Mouse (Mus musculus): ENCODE results near the gene Zmiz1. TPM values are rescaled to one million over a fixed set of nuclear protein-coding genes. Genes with fewer than 3 reads are reported as not detected.

The Zmiz1 gene
- polyA plus RNA-seq, 1 experiment from 2014 or later, result 55.5 TPM

DNA sequence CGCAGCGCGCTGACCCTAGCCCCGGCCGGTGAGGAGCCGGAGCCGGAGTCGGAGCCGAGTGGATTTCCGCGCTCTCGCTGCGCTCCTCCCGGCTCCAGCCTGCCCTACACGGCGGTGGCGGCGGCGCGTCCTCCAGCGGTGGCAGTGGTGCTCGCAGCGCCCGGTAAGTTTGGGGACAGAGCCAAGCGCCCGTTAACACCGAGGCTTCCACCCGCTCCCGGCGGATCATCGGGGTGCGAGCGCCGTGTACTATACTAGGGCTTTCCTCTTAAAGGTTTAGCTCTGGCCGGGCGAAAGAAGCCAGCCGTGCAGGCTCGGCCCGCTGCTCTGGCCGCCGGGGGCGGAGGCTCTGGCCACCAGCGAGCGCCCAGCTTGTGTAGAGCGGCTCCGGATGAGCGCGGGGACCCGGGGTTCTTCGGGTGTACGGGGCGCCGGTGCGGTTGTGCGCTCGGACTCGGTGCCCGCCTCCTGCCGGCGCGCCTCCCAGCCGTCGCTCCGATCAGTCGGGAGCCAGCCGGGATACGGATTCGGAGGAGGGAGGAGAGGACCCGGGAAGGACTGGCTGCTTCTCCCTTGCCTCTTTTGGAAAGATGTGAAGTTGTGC lies 511 bp downstream of the Zmiz1 start:
- Histone ChIP-seq H3K36me3 (no peaks in the 10 kb centered on the region), H3K27ac (peak overlapping the region; percentile 97), H3K4me1 (peaks cover 72% of the 10 kb centered on the region), H3K4me3 (peak overlapping the region; percentile 91), H3K9me3 (replicated peaks) (no peaks in the 10 kb centered on the region), H3K27me3 (ENCODE audit: low read depth, poor library complexity, severe bottlenecking) (no peaks in the 10 kb centered on the region)
- DNase-seq (ENCODE audit: low spot score), result no peak
- WGBS, result under 1% methylated on average over 69 of the region's 69 CpGs

DNA sequence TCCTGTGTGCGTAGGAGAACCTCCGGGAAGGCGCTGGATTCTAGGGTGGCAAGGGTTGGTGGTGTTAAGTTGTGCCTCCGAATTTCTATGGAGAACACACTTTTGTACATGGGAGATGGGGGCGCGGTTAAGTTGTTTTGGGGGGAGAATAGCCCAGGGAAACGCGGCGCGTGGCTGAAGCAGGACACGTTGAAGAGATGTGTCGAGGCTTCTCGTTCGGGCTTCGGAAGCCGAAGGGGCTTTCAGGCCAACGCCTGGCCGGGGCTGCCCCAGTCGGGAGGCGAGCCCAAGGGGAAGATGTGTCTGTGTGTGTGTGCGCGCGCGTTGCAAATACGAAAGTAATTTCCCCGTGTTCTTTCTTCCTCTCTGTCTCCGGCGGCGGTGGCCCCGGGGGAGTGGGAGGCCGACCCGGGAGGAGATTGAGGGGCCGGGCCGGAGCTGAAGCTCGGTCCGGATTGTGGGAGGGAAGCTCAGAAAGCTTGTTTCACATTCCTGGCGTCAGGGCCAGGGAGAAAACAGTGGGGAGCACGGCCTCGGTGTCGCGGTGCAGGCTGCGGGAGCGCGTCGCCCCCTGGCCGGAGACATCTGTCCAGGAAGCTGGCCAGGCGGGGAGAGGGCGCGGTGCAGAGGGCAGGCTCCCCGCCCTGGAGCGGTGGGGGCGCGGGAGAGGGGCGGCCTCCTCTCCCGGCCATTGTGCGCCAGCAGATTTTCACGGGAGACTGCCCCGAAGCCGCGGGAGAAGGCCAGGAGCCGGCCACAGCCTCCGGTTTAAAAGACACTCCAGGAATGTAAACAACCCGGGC lies 1.2 kb downstream of the Zmiz1 start:
- WGBS, result under 1% methylated on average over 60 of the region's 63 CpGs
- Histone ChIP-seq H3K27me3 (ENCODE audit: low read depth, poor library complexity, severe bottlenecking) (no peaks in the 10 kb centered on the region), H3K36me3 (no peaks in the 10 kb centered on the region), H3K27ac (peak overlapping the region; percentile 97), H3K4me3 (peak overlapping the region; percentile 91), H3K9me3 (replicated peaks) (no peaks in the 10 kb centered on the region), H3K4me1 (peaks cover 76% of the 10 kb centered on the region)
- DNase-seq (ENCODE audit: low spot score), result peak; percentile 69

DNA sequence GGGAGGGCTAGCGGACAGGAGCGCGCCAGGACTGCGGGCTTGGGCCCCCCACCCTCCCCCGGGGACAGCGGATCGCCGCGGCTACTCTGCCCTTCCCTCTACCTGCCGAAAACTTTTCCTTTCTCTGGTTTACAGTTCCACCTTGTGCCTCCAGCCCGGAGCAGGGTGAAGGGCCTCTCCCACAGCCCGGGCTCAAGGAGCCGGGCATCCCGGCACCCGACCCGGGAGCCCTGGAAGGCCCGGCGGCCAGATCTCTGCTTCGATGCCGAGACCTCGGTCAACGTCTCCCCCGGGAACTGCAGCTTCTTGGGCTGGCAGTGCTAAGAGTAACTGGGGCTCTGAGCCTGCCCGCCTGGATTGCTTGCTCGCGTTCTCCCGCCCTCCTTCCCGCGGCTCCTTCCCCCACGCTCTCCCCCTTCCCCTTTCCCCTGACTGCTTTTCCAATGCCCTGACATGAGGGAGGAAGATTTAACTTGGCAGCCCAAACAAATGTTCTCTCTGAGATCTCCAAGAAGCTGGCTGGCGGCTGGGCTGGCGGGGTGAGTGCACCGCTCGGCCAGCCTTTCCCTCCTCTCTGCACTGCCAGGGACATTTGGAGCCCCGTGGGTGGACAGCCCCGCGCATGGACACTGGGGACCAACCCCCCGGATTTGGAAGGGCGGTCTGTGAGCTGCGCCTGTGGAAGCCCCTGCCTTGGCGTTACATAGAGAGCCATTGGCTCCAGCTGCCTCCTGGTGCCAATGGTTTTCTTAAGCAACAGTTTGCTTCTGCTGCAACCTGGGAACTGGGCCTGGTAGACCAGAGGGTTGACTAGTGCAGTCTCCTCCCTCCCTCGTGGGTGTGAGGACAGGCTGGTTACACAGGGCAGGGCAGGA lies 2.1 kb downstream of the Zmiz1 start:
- Histone ChIP-seq H3K27me3 (ENCODE audit: low read depth, poor library complexity, severe bottlenecking) (no peaks in the 10 kb centered on the region), H3K4me3 (peak overlapping the region; percentile 91), H3K36me3 (no peaks in the 10 kb centered on the region), H3K9me3 (replicated peaks) (no peaks in the 10 kb centered on the region), H3K4me1 (peaks cover 76% of the 10 kb centered on the region), H3K27ac (peak overlapping the region; percentile 97)
- under 1% methylated on average over 42 of the region's 42 CpGs for WGBS
- peak; percentile 71 for DNase-seq (ENCODE audit: low spot score)

DNA sequence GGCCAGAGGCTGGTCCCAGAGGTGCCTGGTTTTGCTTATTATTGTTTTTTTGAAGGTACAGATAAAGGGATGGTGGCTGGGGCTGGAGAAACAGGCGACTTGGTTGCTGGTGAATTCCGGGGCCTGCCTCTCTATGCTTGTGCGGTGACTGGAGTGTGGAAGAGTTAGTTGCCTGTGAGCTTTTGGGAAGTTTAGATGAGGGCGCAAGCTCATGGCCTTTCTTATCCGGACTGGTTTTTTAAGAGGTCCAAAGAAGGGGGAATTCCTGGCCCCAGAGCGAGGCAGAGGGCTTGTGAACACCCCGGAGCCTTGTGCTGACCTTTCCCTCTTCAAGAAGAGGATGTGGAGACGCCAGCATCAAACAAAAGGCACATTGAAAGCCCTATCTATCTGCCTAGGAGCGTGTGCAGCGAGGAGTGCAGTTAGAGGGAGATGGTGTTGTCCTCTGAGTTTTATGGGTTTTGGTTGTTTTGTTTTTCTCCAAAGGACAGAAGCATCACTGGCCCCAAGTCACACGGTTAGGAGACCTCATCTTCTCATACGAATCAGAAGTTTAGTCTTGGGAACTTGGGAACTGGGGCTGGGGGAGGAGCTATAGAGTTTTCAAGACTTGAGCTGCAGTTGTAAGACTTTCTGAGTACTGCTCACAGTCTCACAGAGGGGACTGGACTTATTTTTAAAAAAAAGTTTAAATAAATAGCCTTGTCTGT lies 2.8 kb downstream of the Zmiz1 start:
- peak overlapping the region; percentile 97 for H3K27ac ChIP-seq
- H3K9me3 ChIP-seq (replicated peaks), result no peaks in the 10 kb centered on the region
- peak overlapping the region; percentile 91 for H3K4me3 ChIP-seq
- DNase-seq (ENCODE audit: low spot score), result no peak
- 4% methylated on average over 12 of the region's 12 CpGs for WGBS
- H3K36me3 ChIP-seq, result no peaks in the 10 kb centered on the region
- H3K27me3 ChIP-seq (ENCODE audit: low read depth, poor library complexity, severe bottlenecking), result no peaks in the 10 kb centered on the region
- H3K4me1 ChIP-seq, result peaks cover 76% of the 10 kb centered on the region

DNA sequence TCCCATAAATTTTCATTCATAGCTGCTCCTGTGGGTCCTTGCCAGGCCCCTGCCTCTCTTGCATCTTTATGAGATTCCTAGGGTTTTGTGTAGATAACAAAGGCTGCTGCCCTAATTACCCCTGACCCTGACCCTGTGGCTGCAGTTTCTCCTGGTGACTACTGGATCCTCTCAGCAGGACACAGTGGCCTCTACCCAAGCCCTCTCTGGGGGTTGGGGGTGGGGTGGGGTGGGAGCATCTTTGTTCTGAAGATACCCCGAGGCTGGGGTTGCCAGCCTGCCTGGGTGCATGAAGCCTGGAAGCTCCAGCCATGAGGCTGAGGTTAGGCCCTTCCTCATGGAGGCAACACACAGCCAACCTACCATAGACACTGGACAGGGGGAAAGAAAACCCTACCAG lies 4.0 kb downstream of the Zmiz1 start:
- no peak for DNase-seq (ENCODE audit: low spot score)
- Histone ChIP-seq H3K9me3 (replicated peaks) (no peaks in the 10 kb centered on the region), H3K4me1 (peaks cover 80% of the 10 kb centered on the region), H3K36me3 (no peaks in the 10 kb centered on the region), H3K4me3 (no peak overlapping the region), H3K27me3 (ENCODE audit: low read depth, poor library complexity, severe bottlenecking) (no peaks in the 10 kb centered on the region), H3K27ac (peak overlapping the region; percentile 54; the same call in 1 of the 2 replicates)
- 13% methylated on average over 1 of the region's 1 CpGs for WGBS

DNA sequence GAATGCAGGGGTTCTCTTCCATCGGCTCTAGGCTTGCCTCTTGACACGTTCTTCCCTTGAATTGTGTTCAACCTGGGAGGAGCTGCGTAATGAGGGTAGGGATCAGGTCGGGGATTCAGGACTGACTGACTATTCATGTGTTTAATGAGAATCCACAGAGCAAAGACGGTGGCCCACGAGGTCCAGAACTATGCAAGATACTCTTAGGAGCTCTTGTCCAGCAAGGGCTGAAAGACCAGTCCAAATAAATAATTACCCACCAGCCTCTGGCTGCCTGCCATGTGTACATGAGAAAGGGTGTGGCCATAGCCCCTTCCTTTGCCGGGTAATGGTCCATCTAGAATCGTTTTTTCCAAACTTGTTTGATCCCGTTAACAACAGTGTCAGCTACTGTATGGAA lies 4.9 kb downstream of the Zmiz1 start:
- 71% methylated on average over 9 of the region's 9 CpGs for WGBS
- no peak overlapping the region for H3K4me3 ChIP-seq
- DNase-seq (ENCODE audit: low spot score), result no peak
- peaks cover 82% of the 10 kb centered on the region for H3K4me1 ChIP-seq
- H3K36me3 ChIP-seq, result no peaks in the 10 kb centered on the region
- H3K27ac ChIP-seq, result no peak overlapping the region
- no peaks in the 10 kb centered on the region for H3K9me3 ChIP-seq (replicated peaks)
- no peaks in the 10 kb centered on the region for H3K27me3 ChIP-seq (ENCODE audit: low read depth, poor library complexity, severe bottlenecking)

DNA sequence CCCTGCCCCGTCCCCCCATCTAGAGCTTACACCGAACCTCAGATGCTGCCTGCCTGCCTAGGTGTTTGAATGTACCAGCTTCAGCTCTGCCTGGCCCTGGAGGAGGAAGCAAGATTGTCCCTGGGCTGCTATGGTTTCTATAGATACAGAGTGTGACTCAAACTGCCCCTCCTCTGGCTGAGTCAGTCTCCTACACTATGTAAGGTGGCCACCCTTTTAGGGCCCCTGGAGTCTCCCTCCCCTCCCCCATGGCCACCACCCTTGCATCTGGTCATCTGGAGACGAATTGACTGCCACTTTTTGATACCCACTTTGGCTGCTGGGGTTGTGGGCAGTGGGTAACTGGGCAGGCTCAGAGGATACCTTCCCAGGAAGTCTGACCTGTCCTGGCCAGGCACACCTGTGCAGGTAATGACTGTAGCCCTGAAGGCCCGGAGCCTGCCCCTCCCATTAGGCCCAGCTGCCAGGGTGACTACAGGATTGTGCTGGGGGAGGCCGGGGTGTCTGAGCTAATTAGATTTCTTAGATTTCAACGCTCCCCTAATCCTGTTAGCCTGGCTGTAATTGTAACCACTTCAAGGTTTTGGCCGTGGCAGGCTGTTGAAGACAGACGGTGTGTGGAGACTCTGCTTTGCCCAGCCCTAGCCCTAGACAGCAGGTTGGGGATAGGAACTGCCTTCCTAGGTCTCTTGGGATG lies 5.8 kb downstream of the Zmiz1 start:
- H3K4me1 ChIP-seq, result peaks cover 91% of the 10 kb centered on the region
- no peaks in the 10 kb centered on the region for H3K9me3 ChIP-seq (replicated peaks)
- H3K4me3 ChIP-seq, result no peak overlapping the region
- no peak overlapping the region; the same call in 1 of the 2 replicates for H3K27ac ChIP-seq
- WGBS, result 40% methylated on average over 8 of the region's 8 CpGs
- no peaks in the 10 kb centered on the region for H3K27me3 ChIP-seq (ENCODE audit: low read depth, poor library complexity, severe bottlenecking)
- no peaks in the 10 kb centered on the region for H3K36me3 ChIP-seq
- no peak for DNase-seq (ENCODE audit: low spot score)

DNA sequence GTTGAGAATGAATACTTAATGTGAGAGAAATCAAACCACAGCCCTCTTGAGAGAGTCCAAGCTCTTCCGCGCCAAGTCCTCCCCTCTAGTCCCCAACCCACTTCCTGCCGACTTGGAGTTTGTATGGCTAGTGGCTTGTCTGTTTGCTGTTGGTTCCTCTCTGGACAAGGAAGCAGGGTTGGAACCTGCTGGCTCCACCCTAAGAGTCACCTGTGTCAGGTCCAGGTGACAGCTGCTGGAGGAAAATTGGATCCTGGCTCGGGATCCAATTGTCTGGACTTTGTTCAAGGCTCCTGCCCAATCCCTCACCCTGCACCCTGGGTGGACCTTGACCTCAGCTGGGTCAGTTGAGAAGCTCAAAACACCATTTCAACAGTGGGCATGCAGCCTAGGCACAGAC lies 7.4 kb downstream of the Zmiz1 start:
- no peaks in the 10 kb centered on the region for H3K9me3 ChIP-seq (replicated peaks)
- H3K36me3 ChIP-seq, result no peaks in the 10 kb centered on the region
- H3K27me3 ChIP-seq (ENCODE audit: low read depth, poor library complexity, severe bottlenecking), result no peaks in the 10 kb centered on the region
- no peak overlapping the region for H3K27ac ChIP-seq
- peaks cover 100% of the 10 kb centered on the region for H3K4me1 ChIP-seq
- DNase-seq (ENCODE audit: low spot score), result no peak
- H3K4me3 ChIP-seq, result no peak overlapping the region
- 81% methylated on average over 4 of the region's 4 CpGs for WGBS

DNA sequence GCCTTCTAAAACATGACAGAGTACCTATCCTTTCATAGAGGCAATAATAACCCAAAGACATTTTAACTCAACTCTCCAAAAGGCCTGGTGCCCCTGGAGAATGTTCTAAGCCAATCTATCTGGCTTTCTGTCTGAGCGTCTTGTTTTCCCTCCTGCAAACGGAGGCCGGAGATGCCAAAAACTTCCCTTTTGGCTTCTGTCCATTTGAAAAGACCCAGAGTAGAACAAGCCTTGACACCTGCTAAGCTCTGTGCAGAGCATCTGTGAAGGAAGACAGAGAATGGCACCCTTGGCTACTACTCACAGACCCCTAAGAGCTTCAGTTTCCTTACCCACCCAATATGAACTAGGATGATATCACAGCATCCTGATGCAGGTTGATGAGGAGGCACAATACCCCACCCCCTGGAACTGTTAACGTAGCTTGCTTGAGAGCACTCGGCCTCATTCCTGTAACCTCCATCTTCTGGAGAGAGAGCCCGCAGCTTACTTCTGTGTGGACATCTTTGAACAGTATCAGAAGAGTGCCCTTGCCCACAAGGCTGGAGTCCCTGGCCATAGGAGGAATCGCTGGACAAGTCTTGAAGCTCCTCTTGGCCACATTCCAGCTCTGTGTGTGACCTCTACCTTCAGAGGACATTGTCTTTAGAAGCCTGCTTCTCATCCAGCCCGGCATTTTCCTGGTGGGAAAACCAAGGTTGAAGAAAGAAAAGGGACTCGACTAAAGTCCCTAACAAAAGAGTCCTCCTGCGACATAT lies 9.1 kb downstream of the Zmiz1 start:
- Histone ChIP-seq H3K9me3 (replicated peaks) (no peaks in the 10 kb centered on the region), H3K36me3 (no peaks in the 10 kb centered on the region), H3K27me3 (ENCODE audit: low read depth, poor library complexity, severe bottlenecking) (no peaks in the 10 kb centered on the region), H3K4me3 (no peak overlapping the region), H3K27ac (0 out of 2 replicates have a peak overlapping the region, but pooled peaks have one; percentile 3), H3K4me1 (peaks cover 100% of the 10 kb centered on the region)
- DNase-seq (ENCODE audit: low spot score), result no peak
- WGBS, result 87% methylated on average over 10 of the region's 10 CpGs

DNA sequence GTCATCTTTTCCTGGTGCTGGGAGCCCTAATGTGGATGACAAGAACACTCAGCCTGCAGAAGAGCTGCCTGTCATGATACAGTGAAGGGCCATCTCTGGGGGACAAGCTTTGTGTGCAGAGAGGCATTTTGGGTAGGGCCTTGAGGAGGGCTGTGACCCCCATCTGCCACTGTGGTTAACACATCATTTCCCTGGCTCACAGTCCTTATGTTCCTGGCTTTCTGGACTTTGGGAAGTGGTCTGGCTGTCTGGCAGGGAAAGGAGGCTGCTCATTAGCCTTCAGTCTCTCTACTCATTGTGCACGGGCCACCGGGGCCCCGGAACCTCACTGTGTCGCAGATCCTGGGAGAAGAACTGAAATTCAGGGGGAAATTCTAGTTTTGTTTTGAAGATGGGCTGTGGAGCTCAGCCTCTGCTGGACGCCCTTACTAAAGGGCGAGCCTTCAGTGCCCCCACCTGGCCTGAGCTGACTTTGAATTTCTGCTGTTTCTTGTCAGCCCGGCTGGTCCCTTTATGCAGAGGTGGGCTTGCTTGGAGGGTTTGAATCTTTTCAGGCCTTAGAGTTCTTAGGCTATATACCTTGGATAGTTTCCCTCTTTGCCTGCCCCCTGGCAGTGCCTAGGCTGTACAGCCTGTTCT lies 10.0 kb downstream of the Zmiz1 start:
- no peak for DNase-seq (ENCODE audit: low spot score)
- no peaks in the 10 kb centered on the region for H3K27me3 ChIP-seq (ENCODE audit: low read depth, poor library complexity, severe bottlenecking)
- peaks cover 100% of the 10 kb centered on the region for H3K4me1 ChIP-seq
- no peaks in the 10 kb centered on the region for H3K9me3 ChIP-seq (replicated peaks)
- WGBS, result 75% methylated on average over 7 of the region's 7 CpGs
- H3K36me3 ChIP-seq, result peaks cover under 1% of the 10 kb centered on the region; the same call in 1 of the 2 replicates
- no peak overlapping the region for H3K4me3 ChIP-seq
- H3K27ac ChIP-seq, result no peak overlapping the region; the same call in 1 of the 2 replicates

DNA sequence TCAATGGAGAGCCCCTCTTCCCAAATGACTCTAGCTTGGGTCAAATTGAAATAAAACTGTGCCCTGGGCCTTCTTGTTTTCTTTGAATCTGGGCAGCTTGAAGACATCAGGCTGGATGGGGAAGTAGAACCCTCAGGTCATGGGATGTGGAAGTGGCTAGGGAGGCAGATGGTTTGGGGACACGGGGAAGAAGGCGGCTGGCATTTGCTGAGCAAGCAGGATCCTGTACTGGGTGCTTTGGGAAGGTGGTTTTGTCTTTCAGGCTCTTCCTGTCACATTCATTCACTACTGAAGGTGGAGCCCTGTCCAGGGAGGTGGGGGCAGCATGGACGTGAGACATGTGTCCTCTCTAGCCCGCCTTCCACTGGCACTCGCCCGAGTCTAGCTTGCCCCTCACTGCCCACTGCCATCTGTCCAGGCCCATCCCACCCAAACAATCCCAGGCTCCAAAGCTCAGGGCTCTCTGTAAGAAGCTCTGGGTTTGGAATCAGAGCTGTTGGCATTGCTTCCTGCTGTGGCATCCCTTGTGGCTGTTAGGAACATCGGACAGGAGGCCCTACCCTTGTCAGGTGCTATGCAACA lies 11.3 kb downstream of the Zmiz1 start:
- WGBS, result 78% methylated on average over 7 of the region's 7 CpGs
- H3K4me1 ChIP-seq, result peaks cover 96% of the 10 kb centered on the region
- H3K4me3 ChIP-seq, result no peak overlapping the region
- no peak for DNase-seq (ENCODE audit: low spot score)
- H3K36me3 ChIP-seq, result peaks cover 4% of the 10 kb centered on the region
- H3K9me3 ChIP-seq (replicated peaks), result no peaks in the 10 kb centered on the region
- H3K27ac ChIP-seq, result peak overlapping the region; percentile 21; the same call in 1 of the 2 replicates
- H3K27me3 ChIP-seq (ENCODE audit: low read depth, poor library complexity, severe bottlenecking), result no peaks in the 10 kb centered on the region

Data from limb, embryonic 10.5 days (tissue).